Mouse (Mus musculus) intestine, embryonic 16.5 days (tissue): ENCODE measurements around the gene Zcchc2. TPM values are rescaled to one million over a fixed set of nuclear protein-coding genes. Genes with fewer than 3 reads are reported as not detected.

Experiments
- ATAC-seq: fragments of 200-750 bp; cut with Nextera tagmentation; 2 replicates; pipeline ENCODE4 v1.8.0; 2017; ENCODE audit warnings: moderate TSS enrichment, moderate library complexity
- H3K27ac ChIP-seq: fragments of 300-500 bp; sonication (generic); 2 replicates; pipeline ENCODE4 v1.5.1; 2014; ENCODE audit warnings: mild to moderate bottlenecking, low read length
- H3K27me3 ChIP-seq: fragments of 300-500 bp; sonication (generic); replicated peaks from 2 replicates; pipeline ENCODE4 v1.6.1; 2014; ENCODE audit warnings: low read length, control low read depth, mixed read lengths; ENCODE audit not compliant: control insufficient read depth, insufficient read depth
- H3K36me3 ChIP-seq: fragments of 300-500 bp; sonication (generic); 2 replicates; pipeline ENCODE4 v1.6.1; 2014; ENCODE audit warnings: low read length, control low read depth; ENCODE audit not compliant: control insufficient read depth, insufficient read depth
- H3K4me1 ChIP-seq: fragments of 300-500 bp; sonication (generic); 2 replicates; pipeline ENCODE4 v1.6.1; 2014; ENCODE audit warnings: low read length, control low read depth, mixed read lengths; ENCODE audit not compliant: control insufficient read depth, insufficient read depth
- H3K4me2 ChIP-seq: fragments of 300-500 bp; sonication (generic); 2 replicates; pipeline ENCODE4 v1.6.1; 2014; ENCODE audit warnings: low read depth, low read length, control low read depth
- H3K4me3 ChIP-seq: fragments of 300-500 bp; sonication (generic); 2 replicates; pipeline ENCODE4 v1.5.1; 2014; ENCODE audit warnings: mild to moderate bottlenecking, low read length
- H3K9ac ChIP-seq: fragments of 300-500 bp; sonication (generic); 2 replicates; pipeline ENCODE4 v1.6.1; 2014; ENCODE audit warnings: low read depth, low read length
- H3K9me3 ChIP-seq: fragments of 300-500 bp; sonication (generic); 2 replicates; pipeline ENCODE4 v1.6.1; 2016; ENCODE audit warnings: low read length, control low read depth; ENCODE audit not compliant: control insufficient read depth
- WGBS: fragments of 180-500 bp; shearing (Covaris S2); extraction: QIAGEN DNeasy Blood & Tissue Kit; methylation state at CpG from one replicate; pipeline ENCODE4 v1.1.7; 2014; 5-methylcytosine and 5-hydroxymethylcytosine counted together
- polyA plus RNA-seq: library from polyadenylated mRNA; unstranded; fragments of >200 nt; fragmentation: Nextera tagmentation; extraction: Ambion mirVana; gene quantifications from 2 replicates; pipeline ENCODE4 v1.2.1, GENCODE M21; 2015

Zcchc2 gene
- polyA plus RNA-seq, 1 experiment from 2014 or later = 1.8 TPM

GRCm38 (mm10) chr1:106024254-106024653 lies 34.0 kb downstream of the Zcchc2 start:
- Histone ChIP-seq H3K36me3 (peaks cover 16% of the 10 kb centered on the region; the same call in 1 of the 2 replicates), H3K4me1 (no peaks in the 10 kb centered on the region), H3K4me2 (no peak overlapping the region), H3K9me3 (no peaks in the 10 kb centered on the region), H3K9ac (no peak overlapping the region), H3K27me3 (no peaks in the 10 kb centered on the region), H3K4me3 (no peak overlapping the region), H3K27ac (no peak overlapping the region)
- no peak for ATAC-seq
- WGBS = 91% methylated on average over 2 of the region's 2 CpGs

DNA sequence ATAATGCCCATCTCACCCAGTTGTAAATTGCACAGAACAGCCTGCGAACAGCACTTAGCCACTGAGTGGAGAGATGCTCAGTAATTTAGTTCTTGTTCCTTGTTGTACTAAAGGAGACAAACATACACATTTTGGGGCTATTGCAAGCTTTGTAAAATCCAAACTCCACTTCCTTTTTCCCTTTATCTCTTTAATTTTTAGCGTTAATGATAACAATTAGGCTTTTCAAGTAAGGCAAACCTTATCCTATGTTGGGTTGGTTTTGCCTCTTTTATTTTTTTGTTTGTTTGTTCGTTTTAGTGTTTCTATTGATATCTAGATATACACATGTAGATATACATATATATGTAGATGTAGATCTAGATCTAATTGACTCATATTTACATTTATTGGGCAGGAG lies 34.6 kb downstream of the Zcchc2 start:
- H3K9me3 ChIP-seq = no peaks in the 10 kb centered on the region
- ATAC-seq = no peak
- H3K4me2 ChIP-seq = no peak overlapping the region
- no peak overlapping the region for H3K9ac ChIP-seq
- peaks cover 19% of the 10 kb centered on the region; the same call in 1 of the 2 replicates for H3K36me3 ChIP-seq
- no peak overlapping the region for H3K27ac ChIP-seq
- WGBS = 91% methylated on average over 3 of the region's 3 CpGs
- H3K4me3 ChIP-seq = no peak overlapping the region
- H3K27me3 ChIP-seq = no peaks in the 10 kb centered on the region
- no peaks in the 10 kb centered on the region for H3K4me1 ChIP-seq

DNA sequence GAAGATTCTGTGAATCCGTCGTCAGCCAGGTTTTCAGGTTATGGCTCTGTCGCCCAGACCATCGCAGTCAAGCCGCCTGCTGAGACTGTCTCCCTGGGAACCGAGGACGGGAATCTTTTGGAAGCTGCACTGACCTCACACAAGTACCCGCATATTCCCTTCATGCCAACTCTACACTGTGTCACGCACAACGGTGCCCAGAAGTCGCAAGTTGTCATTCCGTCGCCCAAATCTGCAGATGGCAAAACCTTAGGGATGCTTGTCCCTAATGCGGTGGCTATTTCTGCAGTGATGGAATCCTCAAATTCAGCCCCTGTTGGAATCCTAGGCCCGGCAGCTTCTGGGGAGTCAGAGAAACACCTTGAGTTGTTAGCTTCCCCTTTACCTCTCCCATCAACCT lies 39.6 kb downstream of the Zcchc2 start:
- no peak overlapping the region for H3K27ac ChIP-seq
- 95% methylated on average over 15 of the region's 15 CpGs for WGBS

GRCm38 (mm10) chr1:106030331-106030730 lies 40.1 kb downstream of the Zcchc2 start:
- Histone ChIP-seq H3K9me3 (no peaks in the 10 kb centered on the region), H3K27ac (no peak overlapping the region), H3K36me3 (peaks cover 15% of the 10 kb centered on the region), H3K4me2 (no peak overlapping the region), H3K4me1 (no peaks in the 10 kb centered on the region), H3K9ac (no peak overlapping the region), H3K4me3 (no peak overlapping the region), H3K27me3 (no peaks in the 10 kb centered on the region)
- ATAC-seq = no peak
- WGBS = 91% methylated on average over 10 of the region's 10 CpGs

More for the DNA sequence above, 39.6 kb downstream of the Zcchc2 start:
- Histone ChIP-seq H3K27me3 (no peaks in the 10 kb centered on the region), H3K4me3 (no peak overlapping the region), H3K9ac (no peak overlapping the region), H3K36me3 (peaks cover 15% of the 10 kb centered on the region), H3K4me1 (no peaks in the 10 kb centered on the region), H3K4me2 (no peak overlapping the region), H3K9me3 (no peaks in the 10 kb centered on the region)
- no peak for ATAC-seq

GRCm38 (mm10) chr1:106030886-106031285 lies 40.7 kb downstream of the Zcchc2 start:
- no peak for ATAC-seq

DNA sequence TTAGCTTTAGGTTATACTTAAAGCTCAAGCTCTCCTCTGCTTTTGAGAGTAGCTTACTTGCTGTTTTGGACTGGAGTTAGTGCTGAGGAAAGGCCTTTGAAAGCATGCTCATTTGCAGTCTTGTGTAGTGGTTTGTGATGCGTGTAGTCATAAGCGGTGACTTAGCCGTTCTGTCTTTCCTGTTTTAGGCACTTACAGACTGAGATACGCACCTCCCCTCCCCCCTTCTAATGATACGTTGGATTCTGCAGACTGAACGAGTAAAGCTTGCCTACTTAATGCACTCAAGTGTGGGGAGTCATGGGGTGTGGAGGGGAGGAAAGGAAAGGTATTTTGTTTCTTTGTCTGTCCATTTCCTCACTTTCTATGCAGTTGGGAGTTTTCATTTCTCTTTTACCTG lies 41.7 kb downstream of the Zcchc2 start:
- 72% methylated on average over 6 of the region's 6 CpGs for WGBS
- H3K36me3 ChIP-seq = peaks cover 15% of the 10 kb centered on the region
- H3K4me1 ChIP-seq = no peaks in the 10 kb centered on the region
- H3K9ac ChIP-seq = no peak overlapping the region
- H3K27me3 ChIP-seq = no peaks in the 10 kb centered on the region
- H3K27ac ChIP-seq = no peak overlapping the region
- ATAC-seq = no peak
- H3K9me3 ChIP-seq = no peaks in the 10 kb centered on the region
- no peak overlapping the region for H3K4me2 ChIP-seq
- H3K4me3 ChIP-seq = no peak overlapping the region

More at GRCm38 (mm10) chr1:106030886-106031285, 40.7 kb downstream of the Zcchc2 start:
- WGBS = 97% methylated on average over 2 of the region's 2 CpGs
- H3K4me1 ChIP-seq = no peaks in the 10 kb centered on the region
- no peak overlapping the region for H3K9ac ChIP-seq
- H3K27ac ChIP-seq = no peak overlapping the region
- H3K27me3 ChIP-seq = no peaks in the 10 kb centered on the region
- H3K9me3 ChIP-seq = no peaks in the 10 kb centered on the region
- no peak overlapping the region for H3K4me3 ChIP-seq
- H3K36me3 ChIP-seq = peaks cover 15% of the 10 kb centered on the region
- no peak overlapping the region for H3K4me2 ChIP-seq

DNA sequence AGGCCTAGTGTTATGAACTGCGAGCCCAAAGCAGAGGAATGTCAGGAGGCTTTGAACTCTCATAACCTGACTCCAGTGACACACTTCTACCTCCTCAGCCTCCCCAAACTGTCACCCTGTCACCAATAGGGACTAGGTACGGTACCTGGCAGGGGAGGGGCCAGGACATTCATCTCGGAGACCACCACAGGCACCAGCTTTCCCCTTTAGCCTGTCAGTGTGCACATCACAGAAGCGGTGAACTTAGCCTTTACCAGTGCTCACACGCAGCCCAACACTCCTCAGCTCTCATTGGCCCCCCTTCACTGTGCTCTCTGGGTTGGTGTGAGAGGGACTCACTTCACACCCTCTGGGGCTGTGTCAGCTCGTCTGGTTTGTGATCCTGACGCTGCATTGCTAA lies 44.6 kb downstream of the Zcchc2 start:
- no peak overlapping the region for H3K9ac ChIP-seq
- no peaks in the 10 kb centered on the region for H3K4me1 ChIP-seq
- H3K27ac ChIP-seq = no peak overlapping the region
- whole genome bisulfite sequencing = 81% methylated on average over 7 of the region's 7 CpGs
- H3K4me3 ChIP-seq = no peak overlapping the region
- no peak for ATAC-seq
- no peak overlapping the region for H3K4me2 ChIP-seq
- H3K36me3 ChIP-seq = peaks cover 12% of the 10 kb centered on the region
- H3K9me3 ChIP-seq = no peaks in the 10 kb centered on the region
- H3K27me3 ChIP-seq = no peaks in the 10 kb centered on the region

- WGBS = 62% methylated on average over 19 of the region's 19 CpGs
- H3K36me3 ChIP-seq = no peaks in the 10 kb centered on the region
- ATAC-seq = peak; percentile 66
- H3K27ac ChIP-seq = no peak overlapping the region
- no peak overlapping the region for H3K4me2 ChIP-seq
- no peaks in the 10 kb centered on the region for H3K9me3 ChIP-seq
- no peaks in the 10 kb centered on the region for H3K27me3 ChIP-seq
- no peaks in the 10 kb centered on the region for H3K4me1 ChIP-seq
- no peak overlapping the region for H3K4me3 ChIP-seq
- H3K9ac ChIP-seq = no peak overlapping the region
These were observed 46.8 kb downstream of the Zcchc2 start for GRCm38 (mm10) chr1:106036861-106037599.

DNA sequence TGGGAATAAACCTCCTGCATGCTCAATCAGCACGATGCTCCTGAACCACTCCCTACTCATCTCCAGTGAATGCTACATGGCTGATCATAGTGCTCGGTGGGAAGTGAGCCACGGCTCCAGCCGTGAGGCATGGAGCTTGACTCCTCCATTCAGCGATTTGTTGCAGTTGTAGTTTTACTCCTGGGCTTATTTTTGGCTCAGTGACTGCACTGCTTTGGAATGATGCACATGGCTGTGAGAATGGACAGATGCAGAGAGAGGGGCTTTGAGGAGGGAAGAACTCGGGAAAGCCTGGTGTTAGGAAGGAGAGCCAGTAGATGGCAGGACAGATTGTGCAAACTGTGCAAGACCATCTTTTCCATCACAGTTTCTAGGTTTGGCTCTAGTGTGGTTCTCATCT lies 49.1 kb downstream of the Zcchc2 start:
- Histone ChIP-seq H3K27ac (no peak overlapping the region), H3K9me3 (no peaks in the 10 kb centered on the region)
- 56% methylated on average over 6 of the region's 6 CpGs for WGBS

GRCm38 (mm10) chr1:106040271-106040670 lies 50.1 kb downstream of the Zcchc2 start:
- H3K9ac ChIP-seq = no peak overlapping the region
- no peaks in the 10 kb centered on the region for H3K4me1 ChIP-seq
- H3K27ac ChIP-seq = no peak overlapping the region
- H3K27me3 ChIP-seq = no peaks in the 10 kb centered on the region
- no peak overlapping the region for H3K4me3 ChIP-seq
- H3K9me3 ChIP-seq = no peaks in the 10 kb centered on the region
- no peak for ATAC-seq
- no peak overlapping the region for H3K4me2 ChIP-seq
- WGBS = 94% methylated on average over 4 of the region's 4 CpGs
- no peaks in the 10 kb centered on the region for H3K36me3 ChIP-seq

More for the DNA sequence above, 49.1 kb downstream of the Zcchc2 start:
- no peaks in the 10 kb centered on the region for H3K4me1 ChIP-seq
- H3K9ac ChIP-seq = no peak overlapping the region
- H3K4me2 ChIP-seq = no peak overlapping the region
- H3K36me3 ChIP-seq = no peaks in the 10 kb centered on the region
- H3K27me3 ChIP-seq = no peaks in the 10 kb centered on the region
- peak; percentile 36; the same call in 1 of the 2 replicates for ATAC-seq
- no peak overlapping the region for H3K4me3 ChIP-seq
